Mouse (Mus musculus) erythroblast, embryonic 14.5 days (primary cell): ENCODE results near the gene Atm. TPM values are rescaled to one million over a fixed set of nuclear protein-coding genes. Genes with fewer than 3 reads are reported as not detected.

Source experiments
- H3K27me3 ChIP-seq: 2 replicates; pipeline ENCODE4 v1.6.1; 2012; ENCODE audit warnings: inconsistent platforms; ENCODE audit not compliant: control insufficient read depth
- H3K36me3 ChIP-seq: 2 replicates; pipeline ENCODE4 v1.6.1; 2012; ENCODE audit warnings: mild to moderate bottlenecking, inconsistent platforms; ENCODE audit not compliant: control insufficient read depth
- H3K4me1 ChIP-seq: 2 replicates; pipeline ENCODE4 v1.6.1; 2012; ENCODE audit warnings: inconsistent platforms; ENCODE audit not compliant: control insufficient read depth
- H3K4me3 ChIP-seq: replicated peaks from 2 replicates; pipeline ENCODE3; 2012; ENCODE audit warnings: moderate library complexity, mild to moderate bottlenecking, inconsistent platforms
- H3K9me3 ChIP-seq: 2 replicates; pipeline ENCODE4 v1.6.1; 2012; ENCODE audit warnings: low read length, inconsistent platforms, mixed read lengths; ENCODE audit not compliant: control insufficient read depth
- GATA1 ChIP-seq: IDR thresholded peaks from 2 replicates; pipeline ENCODE4 v1.6.1; 2012; ENCODE audit warnings: low read length, inconsistent platforms, mixed read lengths
- TAL1 ChIP-seq: IDR thresholded peaks from 3 replicates; pipeline ENCODE4 v1.6.1; 2012; ENCODE audit warnings: low read length, inconsistent platforms, mixed read lengths
- polyA plus RNA-seq: library from polyadenylated mRNA; stranded (reverse); fragments of >175 nt; gene quantifications from 2 replicates; pipeline ENCODE4 v1.2.3, GENCODE M21; 2012

The Atm gene
- polyA plus RNA-seq = 0.02 and 0.06 TPM in 2 replicates

- TF ChIP-seq TAL1 = no peak
- no peaks in the 10 kb centered on the region for H3K9me3 ChIP-seq
- H3K4me3 ChIP-seq = peak within 1 kb of the TSS; percentile 97
- H3K27me3 ChIP-seq = no peaks in the 10 kb centered on the region
- peaks cover 45% of the 10 kb centered on the region for H3K4me1 ChIP-seq
- peaks cover 26% of the 10 kb centered on the region for H3K36me3 ChIP-seq
Measured at GRCm38 (mm10) chr9:53536558-53537320, at the start of gene Atm, which contains the start of gene Npat. TSS of gene Atm (minus strand) at chr9:53536740. TSS of gene Npat (plus strand) at chr9:53537047.

GRCm38 (mm10) chr9:53581870-53582269 lies 45.3 kb upstream of the Atm start:
- H3K9me3 ChIP-seq = no peaks in the 10 kb centered on the region
- H3K27me3 ChIP-seq = no peaks in the 10 kb centered on the region
- no peaks in the 10 kb centered on the region for H3K4me1 ChIP-seq
- no peak for TF ChIP-seq TAL1
- no peak for TF ChIP-seq GATA1
- no peak overlapping the region for H3K4me3 ChIP-seq
- H3K36me3 ChIP-seq = peaks cover 85% of the 10 kb centered on the region

GRCm38 (mm10) chr9:53575721-53576120 lies 39.2 kb upstream of the Atm start:
- TF ChIP-seq GATA1 = no peak
- no peak for TF ChIP-seq TAL1
- no peaks in the 10 kb centered on the region for H3K27me3 ChIP-seq

GRCm38 (mm10) chr9:53572516-53573307 lies 36.2 kb upstream of the Atm start:
- Histone ChIP-seq H3K4me3 (no peak overlapping the region), H3K27me3 (no peaks in the 10 kb centered on the region), H3K9me3 (no peaks in the 10 kb centered on the region), H3K36me3 (peaks cover 95% of the 10 kb centered on the region), H3K4me1 (peaks cover 12% of the 10 kb centered on the region)
- TF ChIP-seq GATA1 (no peak), TAL1 (no peak)

More at GRCm38 (mm10) chr9:53575721-53576120, 39.2 kb upstream of the Atm start:
- Histone ChIP-seq H3K36me3 (peaks cover 96% of the 10 kb centered on the region), H3K4me1 (peaks cover 10% of the 10 kb centered on the region), H3K4me3 (no peak overlapping the region), H3K9me3 (no peaks in the 10 kb centered on the region)

GRCm38 (mm10) chr9:53570662-53571061 lies 34.1 kb upstream of the Atm start:
- peaks cover 96% of the 10 kb centered on the region for H3K36me3 ChIP-seq
- H3K27me3 ChIP-seq = no peaks in the 10 kb centered on the region
- no peak for TF ChIP-seq TAL1
- TF ChIP-seq GATA1 = no peak
- H3K4me1 ChIP-seq = peaks cover 12% of the 10 kb centered on the region
- H3K9me3 ChIP-seq = no peaks in the 10 kb centered on the region
- no peak overlapping the region for H3K4me3 ChIP-seq

GRCm38 (mm10) chr9:53537336-53537965 lies 911 bp upstream of the Atm start:
- Histone ChIP-seq H3K27me3 (no peaks in the 10 kb centered on the region), H3K36me3 (peaks cover 26% of the 10 kb centered on the region), H3K9me3 (no peaks in the 10 kb centered on the region), H3K4me3 (peak overlapping the region; percentile 97), H3K4me1 (peaks cover 45% of the 10 kb centered on the region)
- TF ChIP-seq TAL1 (no peak), GATA1 (no peak)

GRCm38 (mm10) chr9:53535416-53536320 lies 872 bp downstream of the Atm start:
- Histone ChIP-seq H3K4me3 (peak overlapping the region; percentile 97), H3K36me3 (peaks cover 31% of the 10 kb centered on the region), H3K9me3 (no peaks in the 10 kb centered on the region), H3K27me3 (no peaks in the 10 kb centered on the region), H3K4me1 (peaks cover 45% of the 10 kb centered on the region)
- TF ChIP-seq TAL1 (no peak), GATA1 (no peak)

GRCm38 (mm10) chr9:53517373-53518009 lies 19.0 kb downstream of the Atm start:
- no peak for TF ChIP-seq GATA1
- TF ChIP-seq TAL1 = no peak
- H3K4me3 ChIP-seq = no peak overlapping the region
- no peaks in the 10 kb centered on the region for H3K9me3 ChIP-seq
- no peaks in the 10 kb centered on the region for H3K4me1 ChIP-seq
- no peaks in the 10 kb centered on the region for H3K27me3 ChIP-seq
- H3K36me3 ChIP-seq = peaks cover 15% of the 10 kb centered on the region
